Mouse (Mus musculus): ENCODE measurements around the gene Slfnl1. TPM values are rescaled to one million over a fixed set of nuclear protein-coding genes. Genes with fewer than 3 reads are reported as not detected.

Slfnl1 gene
- under 1 TPM in 1 of 2 experiments, not detected in 1; 0.19 TPM for total RNA-seq (2021)
- long read RNA-seq, experiment 1, result 0 reads
- long read RNA-seq, experiment 2, result 0 reads

GRCm38 (mm10) chr4:120531986-120532385, at the start of gene Slfnl1:
TSS of gene Slfnl1 (plus strand) at chr4:120532231.
- DNase-seq (ENCODE audit: low spot score in 2 of 2), result no peak

- DNase-seq (ENCODE audit: low spot score in 2 of 2), result no peak
Observed at GRCm38 (mm10) chr4:120487707-120488106, 44.3 kb upstream of the Slfnl1 start.

- DNase-seq (ENCODE audit: low spot score in 2 of 2), result no peak
Observed at GRCm38 (mm10) chr4:120506955-120507354, 25.1 kb upstream of the Slfnl1 start.

- no peak for DNase-seq (ENCODE audit: low spot score in 2 of 2)
Observed at GRCm38 (mm10) chr4:120511203-120511602, 20.8 kb upstream of the Slfnl1 start.

- DNase-seq (ENCODE audit: low spot score in 2 of 2), result no peak
Observed at GRCm38 (mm10) chr4:120514366-120514765, 17.7 kb upstream of the Slfnl1 start.

GRCm38 (mm10) chr4:120516491-120516890, 15.5 kb upstream of the Slfnl1 start:
- no peak for DNase-seq (ENCODE audit: low spot score in 2 of 2)

- no peak for DNase-seq (ENCODE audit: low spot score in 2 of 2)
Observed at GRCm38 (mm10) chr4:120516907-120517306, 15.1 kb upstream of the Slfnl1 start.

GRCm38 (mm10) chr4:120517335-120517734, 14.7 kb upstream of the Slfnl1 start:
- no peak for DNase-seq (ENCODE audit: low spot score in 2 of 2)

GRCm38 (mm10) chr4:120521761-120522160, 10.3 kb upstream of the Slfnl1 start:
- no peak for DNase-seq (ENCODE audit: low spot score in 2 of 2)

GRCm38 (mm10) chr4:120522351-120522750, 9.7 kb upstream of the Slfnl1 start:
- no peak for DNase-seq (ENCODE audit: low spot score in 2 of 2)

GRCm38 (mm10) chr4:120523092-120523491, 8.9 kb upstream of the Slfnl1 start:
- DNase-seq (ENCODE audit: low spot score in 2 of 2), result no peak

GRCm38 (mm10) chr4:120528171-120528570, 3.9 kb upstream of the Slfnl1 start:
- no peak for DNase-seq (ENCODE audit: low spot score in 2 of 2)

GRCm38 (mm10) chr4:120538664-120539063, 6.6 kb downstream of the Slfnl1 start:
- no peak for DNase-seq (ENCODE audit: low spot score in 2 of 2)

- DNase-seq (ENCODE audit: low spot score in 2 of 2), result no peak
Observed at GRCm38 (mm10) chr4:120544896-120545295, 12.9 kb downstream of the Slfnl1 start.

- no peak for DNase-seq (ENCODE audit: low spot score in 2 of 2)
Observed at GRCm38 (mm10) chr4:120556592-120556991, 24.6 kb downstream of the Slfnl1 start.

- no peak for DNase-seq (ENCODE audit: low spot score in 2 of 2)
Observed at GRCm38 (mm10) chr4:120565726-120566125, 33.7 kb downstream of the Slfnl1 start.

- DNase-seq (ENCODE audit: low spot score in 2 of 2), result no peak
Observed at GRCm38 (mm10) chr4:120568005-120568404, 36.0 kb downstream of the Slfnl1 start.

GRCm38 (mm10) chr4:120569025-120569424, 37.0 kb downstream of the Slfnl1 start:
- no peak for DNase-seq (ENCODE audit: low spot score in 2 of 2)

- DNase-seq (ENCODE audit: low spot score in 2 of 2), result peak; percentile 89 to 94
Observed at GRCm38 (mm10) chr4:120569486-120570437, 37.7 kb downstream of the Slfnl1 start, which contains the start of gene Ctps. TSS of gene Ctps (minus strand) at chr4:120570276.

- DNase-seq (ENCODE audit: low spot score in 2 of 2), result no peak
Observed at GRCm38 (mm10) chr4:120570438-120571069, 38.5 kb downstream of the Slfnl1 start.

- no peak for DNase-seq (ENCODE audit: low spot score in 2 of 2)
Observed at GRCm38 (mm10) chr4:120571070-120571464, 39.0 kb downstream of the Slfnl1 start.

- DNase-seq (ENCODE audit: low spot score in 2 of 2), result no peak
Observed at GRCm38 (mm10) chr4:120571691-120572090, 39.7 kb downstream of the Slfnl1 start.
